Mouse (Mus musculus) forebrain, embryonic 15.5 days (tissue): ENCODE data around the gene Col8a2. TPM values are rescaled to one million over a fixed set of nuclear protein-coding genes. Genes with fewer than 3 reads are reported as not detected.
A peak's percentile ranks its signal among the peaks of the same experiment; 100 is the strongest.

ENCODE experiments used
- ATAC-seq: fragments of 200-750 bp; cut with Nextera tagmentation; replicated peaks from 2 replicates; pipeline ENCODE4 v1.8.0; 2017; ENCODE audit warnings: mild to moderate bottlenecking, moderate TSS enrichment, moderate library complexity
- H3K27ac ChIP-seq: fragments of 300-500 bp; sonication (generic); replicated peaks from 2 replicates; pipeline ENCODE4 v1.5.1; 2015; ENCODE audit warnings: mild to moderate bottlenecking, inconsistent platforms
- H3K27me3 ChIP-seq: fragments of 300-500 bp; sonication (generic); 2 replicates; pipeline ENCODE4 v1.6.1; 2015; ENCODE audit warnings: inconsistent platforms
- H3K36me3 ChIP-seq: fragments of 300-500 bp; sonication (generic); 2 replicates; pipeline ENCODE4 v1.6.1; 2015; ENCODE audit warnings: mild to moderate bottlenecking, inconsistent platforms
- H3K4me1 ChIP-seq: fragments of 300-500 bp; sonication (generic); 2 replicates; pipeline ENCODE4 v1.6.1; 2015; ENCODE audit warnings: inconsistent platforms
- H3K4me2 ChIP-seq: fragments of 300-500 bp; sonication (generic); replicated peaks from 2 replicates; pipeline ENCODE4 v1.6.1; 2015; ENCODE audit warnings: mild to moderate bottlenecking, inconsistent platforms
- H3K4me3 ChIP-seq: fragments of 300-500 bp; sonication (generic); 2 replicates; pipeline ENCODE4 v1.5.1; 2015; ENCODE audit warnings: mild to moderate bottlenecking, inconsistent platforms
- H3K9ac ChIP-seq: fragments of 300-500 bp; sonication (generic); replicated peaks from 2 replicates; pipeline ENCODE4 v1.6.1; 2015; ENCODE audit warnings: mild to moderate bottlenecking, inconsistent platforms
- H3K9me3 ChIP-seq: fragments of 300-500 bp; sonication (generic); 2 replicates; pipeline ENCODE4 v1.6.1; 2016; ENCODE audit warnings: inconsistent platforms
- WGBS: fragments of 180-500 bp; shearing (Covaris S2); methylation state at CpG from one replicate; pipeline ENCODE4 v1.1.7; 2015; ENCODE audit warnings: mixed read lengths; 5-methylcytosine and 5-hydroxymethylcytosine counted together
- polyA plus RNA-seq: library from polyadenylated mRNA; unstranded; fragments of >200 nt; fragmentation: Nextera tagmentation; extraction: Ambion mirVana; gene quantifications from 2 replicates; pipeline ENCODE4 v1.2.1, GENCODE M21; 2015

The Col8a2 gene
- polyA plus RNA-seq, 1 experiment from 2014 or later, result 3.0 TPM

- ATAC-seq, result no peak
- H3K4me2 ChIP-seq, result no peak overlapping the region
- no peaks in the 10 kb centered on the region for H3K9me3 ChIP-seq
- peaks cover 6% of the 10 kb centered on the region for H3K4me1 ChIP-seq
- H3K36me3 ChIP-seq, result no peaks in the 10 kb centered on the region
- H3K9ac ChIP-seq, result no peak overlapping the region
- H3K27me3 ChIP-seq, result peaks cover 43% of the 10 kb centered on the region
- H3K27ac ChIP-seq, result no peak overlapping the region
- no peak overlapping the region for H3K4me3 ChIP-seq
- 17% methylated on average over 13 of the region's 13 CpGs for WGBS
These were observed 4.6 kb downstream of the Col8a2 start for GRCm38 (mm10) chr4:126291196-126291595.

- H3K9ac ChIP-seq, result no peak overlapping the region
- H3K4me1 ChIP-seq, result peaks cover 10% of the 10 kb centered on the region
- no peak overlapping the region for H3K4me2 ChIP-seq
- H3K4me3 ChIP-seq, result no peak overlapping the region
- ATAC-seq, result no peak
- H3K27ac ChIP-seq, result no peak overlapping the region
- no peaks in the 10 kb centered on the region for H3K9me3 ChIP-seq
- H3K27me3 ChIP-seq, result peaks cover 49% of the 10 kb centered on the region
- no peaks in the 10 kb centered on the region for H3K36me3 ChIP-seq
- WGBS, result 63% methylated on average over 6 of the region's 6 CpGs
These were observed 8.6 kb downstream of the Col8a2 start for GRCm38 (mm10) chr4:126295152-126295551.

- H3K9me3 ChIP-seq, result no peaks in the 10 kb centered on the region
- H3K36me3 ChIP-seq, result no peaks in the 10 kb centered on the region
- peaks cover 57% of the 10 kb centered on the region for H3K27me3 ChIP-seq
- H3K4me1 ChIP-seq, result peaks cover 12% of the 10 kb centered on the region
- H3K4me3 ChIP-seq, result no peak overlapping the region
- no peak for ATAC-seq
- H3K4me2 ChIP-seq, result no peak overlapping the region
- WGBS, result 35% methylated on average over 4 of the region's 4 CpGs
- H3K9ac ChIP-seq, result no peak overlapping the region
- H3K27ac ChIP-seq, result no peak overlapping the region
These were observed 9.3 kb downstream of the Col8a2 start for GRCm38 (mm10) chr4:126295937-126296336.

GRCm38 (mm10) chr4:126296617-126297101, 10.1 kb downstream of the Col8a2 start:
- peaks cover 63% of the 10 kb centered on the region for H3K27me3 ChIP-seq
- peak overlapping the region; percentile 39 for H3K9ac ChIP-seq
- no peak overlapping the region for H3K27ac ChIP-seq
- WGBS, result under 1% methylated on average over 34 of the region's 34 CpGs
- H3K4me3 ChIP-seq, result peak overlapping the region; percentile 34
- peaks cover 18% of the 10 kb centered on the region for H3K4me1 ChIP-seq
- no peaks in the 10 kb centered on the region for H3K36me3 ChIP-seq
- peak overlapping the region; percentile 59 for H3K4me2 ChIP-seq
- no peak for ATAC-seq
- no peaks in the 10 kb centered on the region for H3K9me3 ChIP-seq

- H3K4me1 ChIP-seq, result peaks cover 18% of the 10 kb centered on the region
- peak overlapping the region; percentile 14 for H3K4me3 ChIP-seq
- no peak for ATAC-seq
- no peak overlapping the region for H3K9ac ChIP-seq
- H3K27me3 ChIP-seq, result peaks cover 73% of the 10 kb centered on the region
- no peaks in the 10 kb centered on the region for H3K36me3 ChIP-seq
- 1% methylated on average over 50 of the region's 50 CpGs for WGBS
- no peak overlapping the region for H3K27ac ChIP-seq
- peak overlapping the region; percentile 5; the same call in 1 of the 2 replicates for H3K4me2 ChIP-seq
- no peaks in the 10 kb centered on the region for H3K9me3 ChIP-seq
These were observed 14.5 kb downstream of the Col8a2 start for GRCm38 (mm10) chr4:126300916-126301583.

GRCm38 (mm10) chr4:126301584-126302309, 15.2 kb downstream of the Col8a2 start:
- H3K27me3 ChIP-seq, result peaks cover 67% of the 10 kb centered on the region
- no peaks in the 10 kb centered on the region for H3K36me3 ChIP-seq
- 3% methylated on average over 27 of the region's 27 CpGs for WGBS
- H3K4me2 ChIP-seq, result peak overlapping the region; percentile 5; the same call in 1 of the 2 replicates
- H3K9me3 ChIP-seq, result no peaks in the 10 kb centered on the region
- no peak overlapping the region for H3K9ac ChIP-seq
- no peak for ATAC-seq
- H3K4me3 ChIP-seq, result peak overlapping the region; percentile 14; the same call in 1 of the 2 replicates
- peaks cover 13% of the 10 kb centered on the region for H3K4me1 ChIP-seq
- H3K27ac ChIP-seq, result no peak overlapping the region

- Histone ChIP-seq H3K4me1 (peaks cover 8% of the 10 kb centered on the region), H3K36me3 (no peaks in the 10 kb centered on the region), H3K27ac (no peak overlapping the region), H3K27me3 (peaks cover 48% of the 10 kb centered on the region), H3K4me3 (no peak overlapping the region), H3K9me3 (no peaks in the 10 kb centered on the region), H3K9ac (no peak overlapping the region), H3K4me2 (no peak overlapping the region)
- 48% methylated on average over 4 of the region's 4 CpGs for WGBS
- no peak for ATAC-seq
These were observed 17.3 kb downstream of the Col8a2 start for GRCm38 (mm10) chr4:126303877-126304276.

- no peaks in the 10 kb centered on the region for H3K36me3 ChIP-seq
- WGBS, result 95% methylated on average over 1 of the region's 1 CpGs
- no peak overlapping the region for H3K4me2 ChIP-seq
- peaks cover 13% of the 10 kb centered on the region for H3K4me1 ChIP-seq
- H3K27me3 ChIP-seq, result peaks cover 35% of the 10 kb centered on the region
- no peak overlapping the region for H3K9ac ChIP-seq
- no peak overlapping the region for H3K27ac ChIP-seq
- no peak for ATAC-seq
- no peaks in the 10 kb centered on the region for H3K9me3 ChIP-seq
- H3K4me3 ChIP-seq, result no peak overlapping the region
These were observed 18.8 kb downstream of the Col8a2 start for GRCm38 (mm10) chr4:126305428-126305827.

- WGBS, result 87% methylated on average over 6 of the region's 6 CpGs
- no peak overlapping the region for H3K4me3 ChIP-seq
- H3K27me3 ChIP-seq, result peaks cover 29% of the 10 kb centered on the region
- no peak overlapping the region for H3K9ac ChIP-seq
- no peaks in the 10 kb centered on the region for H3K36me3 ChIP-seq
- H3K4me1 ChIP-seq, result peaks cover 9% of the 10 kb centered on the region
- no peaks in the 10 kb centered on the region for H3K9me3 ChIP-seq
- no peak for ATAC-seq
- H3K4me2 ChIP-seq, result no peak overlapping the region
- no peak overlapping the region for H3K27ac ChIP-seq
These were observed 19.5 kb downstream of the Col8a2 start for GRCm38 (mm10) chr4:126306058-126306457.

GRCm38 (mm10) chr4:126306827-126307226, 20.2 kb downstream of the Col8a2 start:
- H3K27me3 ChIP-seq, result peaks cover 22% of the 10 kb centered on the region
- ATAC-seq, result no peak
- no peak overlapping the region for H3K4me3 ChIP-seq
- no peak overlapping the region for H3K9ac ChIP-seq
- no peaks in the 10 kb centered on the region for H3K36me3 ChIP-seq
- H3K9me3 ChIP-seq, result no peaks in the 10 kb centered on the region
- 0 out of 2 replicates have a peak, but pooled peaks cover 5% of the 10 kb centered on the region for H3K4me1 ChIP-seq
- no peak overlapping the region for H3K27ac ChIP-seq
- no peak overlapping the region for H3K4me2 ChIP-seq
- 19% methylated on average over 2 of the region's 2 CpGs for WGBS

- peak overlapping the region; percentile 34 for H3K4me2 ChIP-seq
- peak overlapping the region; percentile 24 for H3K4me3 ChIP-seq
- 0 out of 2 replicates have a peak, but pooled peaks cover 4% of the 10 kb centered on the region for H3K27me3 ChIP-seq
- peak overlapping the region; percentile 30; the same call in 1 of the 2 replicates for H3K9ac ChIP-seq
- 17% methylated on average over 20 of the region's 20 CpGs for WGBS
- no peaks in the 10 kb centered on the region for H3K9me3 ChIP-seq
- peak; percentile 62 for ATAC-seq
- 0 out of 2 replicates have a peak, but pooled peaks cover 5% of the 10 kb centered on the region for H3K4me1 ChIP-seq
- no peak overlapping the region for H3K27ac ChIP-seq
- no peaks in the 10 kb centered on the region for H3K36me3 ChIP-seq
These were observed 22.8 kb downstream of the Col8a2 start for GRCm38 (mm10) chr4:126309211-126309921.

- Histone ChIP-seq H3K4me1 (0 out of 2 replicates have a peak, but pooled peaks cover 5% of the 10 kb centered on the region), H3K9ac (0 out of 2 replicates have a peak overlapping the region, but pooled peaks have one; percentile 30), H3K9me3 (no peaks in the 10 kb centered on the region), H3K4me2 (peak overlapping the region; percentile 34), H3K36me3 (no peaks in the 10 kb centered on the region), H3K27ac (no peak overlapping the region), H3K27me3 (0 out of 2 replicates have a peak, but pooled peaks cover 3% of the 10 kb centered on the region), H3K4me3 (peak overlapping the region; percentile 24)
- peak; percentile 86 for ATAC-seq
- WGBS, result 2% methylated on average over 7 of the region's 7 CpGs
These were observed 23.3 kb downstream of the Col8a2 start for GRCm38 (mm10) chr4:126309922-126310309.
